Mouse (Mus musculus): ENCODE measurements around the gene Nfatc4.

The Nfatc4 gene

GRCm38 (mm10) chr14:55822991-55823762, at the start of gene Nfatc4:
Nfatc4 (plus strand) TSS chr14:55823144.
- peak; percentile 25 to 65 for DNase-seq (ENCODE audit: low spot score in 2 of 2)

GRCm38 (mm10) chr14:55776711-55777110, 46.2 kb upstream of the Nfatc4 start:
- DNase-seq (ENCODE audit: low spot score in 2 of 2): no peak

- peak in 1 of 2 experiments; percentile 41 for DNase-seq (ENCODE audit: low spot score in 2 of 2)
These were observed 45.8 kb upstream of the Nfatc4 start for GRCm38 (mm10) chr14:55777176-55777575.

- peak in 1 of 2 experiments; percentile 58 for DNase-seq (ENCODE audit: low spot score in 2 of 2)
These were observed 45.1 kb upstream of the Nfatc4 start for GRCm38 (mm10) chr14:55777806-55778205.

GRCm38 (mm10) chr14:55778686-55779085, 44.3 kb upstream of the Nfatc4 start:
- peak; percentile 11 to 56 for DNase-seq (ENCODE audit: low spot score in 2 of 2)

GRCm38 (mm10) chr14:55779656-55780055, 43.3 kb upstream of the Nfatc4 start:
- peak; percentile 10 to 56 for DNase-seq (ENCODE audit: low spot score in 2 of 2)

- DNase-seq (ENCODE audit: low spot score in 2 of 2): peak; percentile 12 to 62
These were observed 42.2 kb upstream of the Nfatc4 start for GRCm38 (mm10) chr14:55780736-55781135.

- DNase-seq (ENCODE audit: low spot score in 2 of 2): peak; percentile 48 to 74
These were observed 41.6 kb upstream of the Nfatc4 start for GRCm38 (mm10) chr14:55781310-55781709.

GRCm38 (mm10) chr14:55782361-55782960, 40.5 kb upstream of the Nfatc4 start:
- peak in 1 of 2 experiments; percentile 49 for DNase-seq (ENCODE audit: low spot score in 2 of 2)

- peak; percentile 10 to 59 for DNase-seq (ENCODE audit: low spot score in 2 of 2)
These were observed 39.6 kb upstream of the Nfatc4 start for GRCm38 (mm10) chr14:55783171-55783957.

GRCm38 (mm10) chr14:55783958-55784235, 39.0 kb upstream of the Nfatc4 start, which contains the start of gene Adcy4:
Adcy4 (minus strand) TSS chr14:55784095.
- peak in 1 of 2 experiments; percentile 60 for DNase-seq (ENCODE audit: low spot score in 2 of 2)

- peak; percentile 12 to 57 for DNase-seq (ENCODE audit: low spot score in 2 of 2)
These were observed 37.7 kb upstream of the Nfatc4 start for GRCm38 (mm10) chr14:55785195-55785594.

GRCm38 (mm10) chr14:55787731-55788130, 35.2 kb upstream of the Nfatc4 start:
- peak; percentile 12 to 60 for DNase-seq (ENCODE audit: low spot score in 2 of 2)

GRCm38 (mm10) chr14:55788256-55789050, 34.5 kb upstream of the Nfatc4 start, which contains the start of gene Ripk3:
Ripk3 (minus strand) TSS chr14:55788865.
- DNase-seq (ENCODE audit: low spot score in 2 of 2): peak; percentile 55 to 72

- DNase-seq (ENCODE audit: low spot score in 2 of 2): no peak
These were observed 29.5 kb upstream of the Nfatc4 start for GRCm38 (mm10) chr14:55793461-55793860.

GRCm38 (mm10) chr14:55793946-55794345, 29.0 kb upstream of the Nfatc4 start:
- DNase-seq (ENCODE audit: low spot score in 2 of 2): peak in 1 of 2 experiments; percentile 32

GRCm38 (mm10) chr14:55795380-55796163, 27.4 kb upstream of the Nfatc4 start:
- DNase-seq (ENCODE audit: low spot score in 2 of 2): peak in 1 of 2 experiments; percentile 47

GRCm38 (mm10) chr14:55814885-55815284, 8.1 kb upstream of the Nfatc4 start:
- peak; percentile 17 to 60 for DNase-seq (ENCODE audit: low spot score in 2 of 2)

GRCm38 (mm10) chr14:55815310-55815751, 7.6 kb upstream of the Nfatc4 start:
- DNase-seq (ENCODE audit: low spot score in 2 of 2): peak; percentile 13 to 58

- peak; percentile 7 to 27 for DNase-seq (ENCODE audit: low spot score in 2 of 2)
These were observed 3.0 kb upstream of the Nfatc4 start for GRCm38 (mm10) chr14:55819845-55820405.

Data from spleen, postnatal 4 days (tissue).